Mouse (Mus musculus) olfactory bulb, adult 2 months (tissue): ENCODE data around the gene Rgl1.

Experiments used
- CTCF ChIP-seq: fragments of 200-500 bp; IDR thresholded peaks from 2 replicates; pipeline ENCODE4 v1.5.1; 2012; ENCODE audit warnings: low read depth, mild to moderate bottlenecking, low read length, moderate library complexity; ENCODE audit not compliant: insufficient read depth
- POLR2A ChIP-seq: fragments of 200-500 bp; IDR thresholded peaks from 2 replicates; pipeline ENCODE4 v1.6.1; 2012; ENCODE audit warnings: mild to moderate bottlenecking, low read depth, low read length, moderate library complexity; ENCODE audit not compliant: insufficient read depth

DNA sequence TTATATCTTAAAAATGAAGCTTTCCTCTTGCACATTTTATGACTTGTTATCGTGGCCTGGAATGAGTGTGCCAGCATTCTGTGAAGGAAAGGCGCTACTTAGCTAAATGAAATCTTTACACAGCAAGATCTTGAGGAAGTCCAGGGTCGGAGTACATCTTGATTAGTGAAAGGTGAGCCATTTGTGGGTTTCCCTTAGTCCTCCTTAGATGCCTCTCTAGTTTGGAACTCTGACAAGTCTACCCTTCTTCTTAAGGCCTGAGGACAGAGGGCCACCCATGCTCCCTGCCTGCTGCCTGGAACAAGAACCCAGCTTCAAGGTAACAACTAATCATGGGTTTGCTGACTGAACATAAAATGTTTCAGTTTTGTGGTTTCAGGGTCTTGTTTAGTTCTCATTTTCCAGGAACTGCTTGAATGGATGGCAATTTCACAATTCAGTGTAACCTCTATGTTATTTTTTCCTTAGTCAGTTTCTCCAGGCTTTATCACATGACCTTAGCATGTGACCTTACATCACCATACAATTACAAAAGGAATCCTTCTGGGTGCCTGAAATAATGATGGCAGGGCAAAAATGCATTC is 225.8 kb downstream of the Rgl1 start:
- TF ChIP-seq POLR2A, result no peak
- no peak for TF ChIP-seq CTCF
